Mouse (Mus musculus) forebrain, embryonic 15.5 days (tissue): ENCODE results near the gene Psme1. TPM values are rescaled to one million over a fixed set of nuclear protein-coding genes. Genes with fewer than 3 reads are reported as not detected.
A peak's percentile ranks its signal among the peaks of the same experiment; 100 is the strongest.

ENCODE experiments used
- ATAC-seq: fragments of 200-750 bp; cut with Nextera tagmentation; replicated peaks from 2 replicates; pipeline ENCODE4 v1.8.0; 2017; ENCODE audit warnings: mild to moderate bottlenecking, moderate TSS enrichment, moderate library complexity
- H3K27ac ChIP-seq: fragments of 300-500 bp; sonication (generic); replicated peaks from 2 replicates; pipeline ENCODE4 v1.5.1; 2015; ENCODE audit warnings: mild to moderate bottlenecking, inconsistent platforms
- H3K27me3 ChIP-seq: fragments of 300-500 bp; sonication (generic); 2 replicates; pipeline ENCODE4 v1.6.1; 2015; ENCODE audit warnings: inconsistent platforms
- H3K36me3 ChIP-seq: fragments of 300-500 bp; sonication (generic); 2 replicates; pipeline ENCODE4 v1.6.1; 2015; ENCODE audit warnings: mild to moderate bottlenecking, inconsistent platforms
- H3K4me1 ChIP-seq: fragments of 300-500 bp; sonication (generic); 2 replicates; pipeline ENCODE4 v1.6.1; 2015; ENCODE audit warnings: inconsistent platforms
- H3K4me2 ChIP-seq: fragments of 300-500 bp; sonication (generic); replicated peaks from 2 replicates; pipeline ENCODE4 v1.6.1; 2015; ENCODE audit warnings: mild to moderate bottlenecking, inconsistent platforms
- H3K4me3 ChIP-seq: fragments of 300-500 bp; sonication (generic); 2 replicates; pipeline ENCODE4 v1.5.1; 2015; ENCODE audit warnings: mild to moderate bottlenecking, inconsistent platforms
- H3K9ac ChIP-seq: fragments of 300-500 bp; sonication (generic); replicated peaks from 2 replicates; pipeline ENCODE4 v1.6.1; 2015; ENCODE audit warnings: mild to moderate bottlenecking, inconsistent platforms
- H3K9me3 ChIP-seq: fragments of 300-500 bp; sonication (generic); 2 replicates; pipeline ENCODE4 v1.6.1; 2016; ENCODE audit warnings: inconsistent platforms
- WGBS: fragments of 180-500 bp; shearing (Covaris S2); methylation state at CpG from one replicate; pipeline ENCODE4 v1.1.7; 2015; ENCODE audit warnings: mixed read lengths; 5-methylcytosine and 5-hydroxymethylcytosine counted together
- polyA plus RNA-seq: library from polyadenylated mRNA; unstranded; fragments of >200 nt; fragmentation: Nextera tagmentation; extraction: Ambion mirVana; gene quantifications from 2 replicates; pipeline ENCODE4 v1.2.1, GENCODE M21; 2015

The Psme1 gene
- polyA plus RNA-seq, 1 experiment from 2014 or later = 187 TPM

DNA sequence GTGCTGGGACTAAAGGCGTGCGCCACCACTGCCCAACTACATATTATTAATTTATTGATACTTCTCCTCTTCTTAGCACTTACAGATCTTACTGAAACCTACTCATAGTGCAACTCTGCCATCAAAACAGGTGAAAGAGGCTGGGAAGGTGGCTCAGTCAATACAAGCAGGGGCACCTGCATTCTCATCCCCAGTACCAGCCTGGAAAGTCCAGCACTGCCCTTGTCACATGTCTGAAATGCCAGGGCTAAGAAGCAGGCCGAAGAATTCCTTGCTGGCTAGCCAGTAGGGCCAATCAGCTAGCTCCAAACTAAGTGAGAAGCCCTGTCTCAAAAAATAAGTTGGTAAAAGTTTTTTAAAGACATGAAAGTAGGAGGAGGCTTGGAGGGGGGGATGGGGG, 20.3 kb upstream of the Psme1 start:
- no peak for ATAC-seq
- Histone ChIP-seq H3K9me3 (no peaks in the 10 kb centered on the region), H3K27me3 (no peaks in the 10 kb centered on the region), H3K4me1 (peaks cover 21% of the 10 kb centered on the region), H3K4me3 (no peak overlapping the region), H3K9ac (no peak overlapping the region), H3K36me3 (no peaks in the 10 kb centered on the region), H3K4me2 (no peak overlapping the region), H3K27ac (no peak overlapping the region)
- 92% methylated on average over 3 of the region's 3 CpGs for WGBS

DNA sequence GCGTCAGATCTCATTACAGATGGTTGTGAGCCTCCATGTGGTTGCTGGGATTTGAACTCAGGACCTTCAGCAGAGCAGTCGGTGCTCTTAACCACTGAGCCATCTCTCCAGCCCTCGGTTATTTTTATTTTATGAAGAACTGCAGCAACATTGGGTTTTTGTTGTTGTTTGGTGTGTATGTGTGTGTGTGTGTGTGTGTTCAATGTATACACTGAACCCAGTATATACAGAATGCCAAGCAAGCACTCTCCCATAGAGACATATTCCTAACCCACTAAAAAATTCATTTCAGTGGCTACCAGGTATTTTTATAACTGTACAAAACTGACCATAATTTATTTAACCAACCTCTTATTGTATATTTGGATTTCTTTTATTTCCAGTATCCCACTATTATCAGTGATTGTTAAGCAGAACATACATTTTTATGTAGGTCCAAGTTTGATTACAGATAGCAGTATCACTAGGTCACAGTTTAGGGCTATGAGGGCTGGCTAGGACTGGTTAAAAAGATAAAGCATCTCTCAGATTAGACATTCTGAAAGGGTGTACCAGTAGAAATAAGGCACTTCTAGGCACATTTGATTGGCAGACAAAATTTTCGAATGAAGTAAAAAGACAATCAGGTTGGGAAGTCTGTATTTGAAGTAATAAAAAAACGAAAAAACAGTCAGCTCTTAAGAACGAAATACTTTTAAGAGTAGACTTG, 19.0 kb upstream of the Psme1 start:
- H3K27ac ChIP-seq = peak overlapping the region; percentile 98; the same call in 1 of the 2 replicates
- whole genome bisulfite sequencing = 59% methylated on average over 6 of the region's 6 CpGs

GRCm38 (mm10) chr14:55559799-55560201, 18.1 kb upstream of the Psme1 start, which contains the start of gene Dcaf11:
Dcaf11 (plus strand) TSS chr14:55560006.
- peak within 1 kb of the TSS; percentile 85 for H3K9ac ChIP-seq

More for the DNA sequence above, 19.0 kb upstream of the Psme1 start:
- H3K4me1 ChIP-seq = peaks cover 21% of the 10 kb centered on the region
- no peaks in the 10 kb centered on the region for H3K27me3 ChIP-seq
- peak overlapping the region; percentile 85 for H3K9ac ChIP-seq
- peak overlapping the region; percentile 58 for H3K4me3 ChIP-seq
- H3K9me3 ChIP-seq = no peaks in the 10 kb centered on the region
- peaks cover 5% of the 10 kb centered on the region for H3K36me3 ChIP-seq
- no peak for ATAC-seq
- H3K4me2 ChIP-seq = peak overlapping the region; percentile 67

DNA sequence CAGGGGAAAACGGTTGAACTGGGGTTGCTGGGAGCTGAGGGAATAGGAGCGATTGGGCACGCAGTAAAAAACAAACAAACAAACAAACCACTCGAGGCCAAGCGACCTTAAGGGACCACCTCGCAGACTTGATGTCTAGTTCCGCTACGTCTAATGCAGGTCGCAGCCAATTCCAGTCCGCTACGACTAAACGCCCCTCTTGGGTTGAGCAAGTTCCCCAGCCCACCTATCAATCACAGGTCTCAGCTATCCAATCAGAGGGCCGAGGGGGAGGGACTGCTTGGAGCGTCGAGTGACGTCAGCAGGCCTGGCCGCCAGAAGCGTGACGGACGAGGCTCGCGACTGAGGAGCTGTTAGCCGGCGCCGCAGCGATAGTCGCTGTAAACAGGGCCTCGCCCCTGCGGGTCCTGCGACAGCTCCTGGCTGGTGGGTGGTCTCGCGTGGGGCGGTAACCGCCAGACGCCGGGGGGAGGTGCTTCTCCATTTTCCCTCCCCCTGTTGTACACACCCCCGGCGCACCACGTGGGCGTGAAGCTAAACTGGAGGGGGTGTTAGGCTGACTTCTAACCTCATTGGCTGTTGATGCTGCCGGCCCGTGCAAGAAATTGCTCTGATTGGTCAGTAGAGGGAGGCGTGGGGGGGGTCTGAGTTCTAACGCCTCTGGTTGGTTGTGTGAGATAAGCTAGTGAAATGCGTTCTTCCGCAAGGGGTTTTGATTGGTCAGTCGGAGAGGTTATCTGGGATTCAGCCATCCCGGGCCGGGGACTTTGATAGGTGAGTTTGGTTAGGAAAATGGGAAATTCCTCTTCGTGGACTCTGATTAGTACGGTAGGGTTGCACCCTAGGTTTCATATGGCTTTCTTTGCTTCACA, 17.5 kb upstream of the Psme1 start, which contains the start of gene A730061H03Rik:
A730061H03Rik (minus strand) TSS at position 205 of the 872 bp plus-strand sequence.
- peaks cover 21% of the 10 kb centered on the region for H3K4me1 ChIP-seq
- peak within 1 kb of the TSS; percentile 85 for H3K9ac ChIP-seq
- H3K27ac ChIP-seq = peak within 1 kb of the TSS; percentile 98
- ATAC-seq = peak; percentile 98
- under 1% methylated on average over 51 of the region's 51 CpGs for WGBS
- peaks cover 21% of the 10 kb centered on the region for H3K36me3 ChIP-seq
- no peaks in the 10 kb centered on the region for H3K27me3 ChIP-seq
- H3K9me3 ChIP-seq = no peaks in the 10 kb centered on the region
- peak within 1 kb of the TSS; percentile 58 for H3K4me3 ChIP-seq
- peak within 1 kb of the TSS; percentile 68 for H3K4me2 ChIP-seq

More at GRCm38 (mm10) chr14:55559799-55560201, 18.1 kb upstream of the Psme1 start, which contains the start of gene Dcaf11:
- peaks cover 14% of the 10 kb centered on the region for H3K36me3 ChIP-seq
- WGBS = under 1% methylated on average over 27 of the region's 27 CpGs
- H3K9me3 ChIP-seq = no peaks in the 10 kb centered on the region
- H3K4me1 ChIP-seq = peaks cover 21% of the 10 kb centered on the region
- H3K27ac ChIP-seq = peak within 1 kb of the TSS; percentile 98
- ATAC-seq = peak; percentile 81
- H3K27me3 ChIP-seq = no peaks in the 10 kb centered on the region
- peak within 1 kb of the TSS; percentile 68 for H3K4me2 ChIP-seq
- peak within 1 kb of the TSS; percentile 58 for H3K4me3 ChIP-seq

DNA sequence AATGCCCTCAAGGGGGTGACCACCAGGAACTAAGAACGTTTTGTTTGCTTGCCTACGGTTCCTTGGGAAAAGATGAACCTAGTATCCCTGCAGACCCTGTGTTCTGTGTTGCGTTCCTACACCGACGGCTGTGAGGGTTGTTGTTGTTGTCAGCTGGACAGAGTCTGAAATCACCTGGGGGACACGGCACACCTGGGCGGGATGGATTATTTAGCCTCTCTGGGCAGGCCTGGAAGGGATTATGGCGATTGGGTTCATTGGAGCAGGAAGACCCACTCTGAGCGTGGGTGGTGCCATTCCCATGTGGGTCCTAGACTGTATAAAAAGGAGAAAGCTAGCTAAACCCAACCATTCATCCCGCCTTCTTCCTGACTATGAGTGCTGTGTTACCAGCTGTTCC, 16.1 kb upstream of the Psme1 start:
- Histone ChIP-seq H3K36me3 (peaks cover 35% of the 10 kb centered on the region), H3K9ac (no peak overlapping the region), H3K4me3 (no peak overlapping the region), H3K9me3 (no peaks in the 10 kb centered on the region), H3K27ac (no peak overlapping the region), H3K27me3 (no peaks in the 10 kb centered on the region), H3K4me2 (no peak overlapping the region), H3K4me1 (peaks cover 21% of the 10 kb centered on the region)
- WGBS = 89% methylated on average over 10 of the region's 10 CpGs
- no peak for ATAC-seq

DNA sequence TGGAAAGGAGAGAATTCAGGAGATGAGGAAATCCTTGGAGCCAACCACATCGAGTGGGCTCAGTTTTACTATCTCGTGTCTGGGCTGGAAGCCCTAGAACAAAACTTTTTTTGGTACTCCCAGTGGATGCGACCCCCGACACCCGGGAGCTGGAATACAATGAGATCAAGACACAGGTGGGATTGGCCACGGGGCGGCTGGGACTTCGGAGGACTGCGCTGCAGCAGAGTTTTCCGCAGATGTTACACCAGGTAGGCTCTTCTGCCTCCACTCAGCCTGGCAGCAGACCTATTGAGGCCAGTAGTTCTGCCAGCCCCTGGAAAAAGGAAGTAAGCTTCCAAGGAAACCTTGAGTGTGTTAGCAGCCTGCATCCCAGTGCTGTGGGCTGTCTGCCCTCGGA, 14.7 kb upstream of the Psme1 start:
- WGBS = 93% methylated on average over 11 of the region's 11 CpGs
- Histone ChIP-seq H3K4me2 (no peak overlapping the region), H3K27me3 (no peaks in the 10 kb centered on the region)

DNA sequence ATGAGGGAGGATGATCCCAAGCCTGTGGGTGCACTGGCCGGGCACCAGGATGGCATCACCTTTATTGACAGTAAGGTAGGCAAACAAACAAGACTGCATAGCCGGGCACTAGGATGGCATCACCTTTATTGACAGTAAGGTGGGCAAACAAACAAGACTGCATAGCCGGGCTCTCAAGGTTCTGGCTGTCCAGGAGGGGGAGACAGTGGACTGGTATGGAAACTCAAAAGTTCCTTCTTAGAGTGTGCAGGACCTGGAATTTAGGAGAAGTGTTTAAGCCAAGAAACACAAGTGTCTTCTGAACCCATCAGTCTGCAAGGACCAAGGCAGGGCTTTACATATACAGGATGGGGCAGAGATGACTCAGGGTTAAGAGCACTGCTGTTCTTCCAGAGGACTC, 12.2 kb upstream of the Psme1 start:
- H3K9me3 ChIP-seq = no peaks in the 10 kb centered on the region

More for the DNA sequence above, 14.7 kb upstream of the Psme1 start:
- H3K4me1 ChIP-seq = peaks cover 21% of the 10 kb centered on the region
- ATAC-seq = no peak
- peaks cover 48% of the 10 kb centered on the region for H3K36me3 ChIP-seq
- no peak overlapping the region for H3K9ac ChIP-seq
- H3K27ac ChIP-seq = no peak overlapping the region
- H3K9me3 ChIP-seq = no peaks in the 10 kb centered on the region
- no peak overlapping the region for H3K4me3 ChIP-seq

DNA sequence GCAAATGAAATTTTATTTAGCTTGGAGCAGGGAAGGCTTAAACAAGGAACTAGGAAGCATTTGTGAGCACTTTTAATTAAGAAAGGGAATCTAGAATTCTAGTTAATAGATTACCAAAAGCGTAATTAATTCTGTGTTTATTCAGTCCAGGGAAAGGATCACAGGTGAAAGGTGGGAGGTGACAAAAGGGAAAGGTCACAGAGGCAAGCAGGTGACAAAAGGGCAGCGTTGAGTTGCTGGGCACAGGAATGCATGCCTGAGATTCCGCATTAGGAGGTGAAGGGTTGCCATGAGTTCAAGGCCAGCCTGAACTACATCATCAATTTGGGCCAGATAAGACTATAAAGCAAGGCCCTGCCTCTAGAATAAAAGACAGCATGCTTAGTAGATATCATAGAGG, 10.4 kb upstream of the Psme1 start:
- H3K36me3 ChIP-seq = peaks cover 61% of the 10 kb centered on the region

More for the DNA sequence above, 12.2 kb upstream of the Psme1 start:
- H3K4me3 ChIP-seq = no peak overlapping the region
- no peaks in the 10 kb centered on the region for H3K27me3 ChIP-seq
- H3K27ac ChIP-seq = no peak overlapping the region
- ATAC-seq = no peak
- peaks cover 61% of the 10 kb centered on the region for H3K36me3 ChIP-seq
- WGBS = 79% methylated on average over 3 of the region's 3 CpGs
- H3K9ac ChIP-seq = no peak overlapping the region
- no peak overlapping the region for H3K4me2 ChIP-seq
- H3K4me1 ChIP-seq = peaks cover 14% of the 10 kb centered on the region

DNA sequence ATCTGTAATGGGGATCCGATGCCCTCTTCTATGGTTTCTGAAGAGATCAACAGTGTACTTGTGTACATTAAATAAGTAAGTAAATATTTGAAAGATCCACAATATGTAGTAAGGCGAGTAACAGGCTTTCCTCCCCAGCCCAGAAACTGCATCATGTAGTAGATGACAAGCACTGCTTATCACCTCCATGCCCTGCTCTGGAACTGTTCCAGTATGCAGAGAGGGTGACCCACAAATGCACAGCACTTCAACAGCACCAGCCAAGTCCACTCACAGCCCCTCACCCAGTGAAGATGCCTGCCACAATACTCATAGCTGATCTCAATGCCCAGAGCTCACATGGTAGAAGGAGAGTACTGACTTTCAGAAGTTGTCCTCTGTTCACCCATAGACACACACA, 7.3 kb upstream of the Psme1 start:
- no peak overlapping the region for H3K4me3 ChIP-seq
- 90% methylated on average over 2 of the region's 2 CpGs for WGBS
- no peak overlapping the region for H3K27ac ChIP-seq
- H3K4me1 ChIP-seq = no peaks in the 10 kb centered on the region
- no peak overlapping the region for H3K4me2 ChIP-seq
- no peak for ATAC-seq
- no peaks in the 10 kb centered on the region for H3K27me3 ChIP-seq
- no peaks in the 10 kb centered on the region for H3K9me3 ChIP-seq
- H3K9ac ChIP-seq = no peak overlapping the region
- peaks cover 39% of the 10 kb centered on the region for H3K36me3 ChIP-seq

More for the DNA sequence above, 10.4 kb upstream of the Psme1 start:
- Histone ChIP-seq H3K4me1 (no peaks in the 10 kb centered on the region), H3K27ac (no peak overlapping the region), H3K27me3 (no peaks in the 10 kb centered on the region), H3K4me2 (no peak overlapping the region), H3K4me3 (no peak overlapping the region), H3K9me3 (no peaks in the 10 kb centered on the region), H3K9ac (no peak overlapping the region)
- WGBS = 91% methylated on average over 3 of the region's 3 CpGs
- no peak for ATAC-seq

DNA sequence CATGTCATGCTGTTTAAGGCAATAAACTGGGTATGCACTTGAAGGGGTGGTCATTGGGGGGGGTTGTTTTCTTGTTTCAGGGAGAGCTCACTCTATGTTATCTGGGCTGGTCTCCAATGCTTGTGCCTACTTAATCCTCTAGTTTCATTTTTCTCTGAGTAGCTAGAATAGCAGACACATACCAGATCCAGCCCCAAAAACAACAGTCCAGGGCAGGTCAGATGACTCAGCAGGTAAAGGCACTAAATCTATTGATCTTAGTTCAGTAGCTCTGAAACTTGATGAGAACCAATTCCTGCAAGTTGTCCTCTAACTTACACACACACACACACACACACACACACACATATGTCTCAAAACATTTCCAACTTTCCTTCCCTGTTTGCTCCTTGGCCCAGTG, 6.2 kb upstream of the Psme1 start:
- H3K4me2 ChIP-seq = no peak overlapping the region
- H3K9me3 ChIP-seq = no peaks in the 10 kb centered on the region
- ATAC-seq = no peak
- no peak overlapping the region for H3K27ac ChIP-seq
- no peaks in the 10 kb centered on the region for H3K4me1 ChIP-seq
- H3K4me3 ChIP-seq = no peak overlapping the region
- H3K9ac ChIP-seq = no peak overlapping the region
- no peaks in the 10 kb centered on the region for H3K27me3 ChIP-seq
- H3K36me3 ChIP-seq = peaks cover 28% of the 10 kb centered on the region

DNA sequence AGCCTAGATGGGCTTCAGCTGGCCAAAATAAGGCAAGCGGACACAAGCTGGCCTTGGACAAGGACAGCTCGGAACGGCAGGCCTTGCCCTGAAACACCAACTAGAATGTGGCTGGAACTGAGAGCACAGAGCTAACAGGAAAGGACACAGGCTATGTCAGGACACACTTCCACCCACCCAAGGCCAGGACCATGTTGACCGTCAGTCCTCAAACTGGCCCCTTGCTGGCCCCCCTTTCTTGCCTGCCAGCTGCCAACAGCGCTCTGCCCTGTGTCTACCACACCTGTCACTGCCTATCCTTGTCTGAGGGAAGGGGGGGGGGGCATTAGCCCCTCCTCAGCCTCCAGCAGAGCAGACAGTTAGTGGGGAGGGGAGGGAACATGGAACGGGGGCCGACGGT, 2.6 kb upstream of the Psme1 start, which contains the start of gene Fitm1:
Fitm1 (plus strand) TSS at position 316 of the 400 bp plus-strand sequence.
- H3K36me3 ChIP-seq = peaks cover 3% of the 10 kb centered on the region; the same call in 1 of the 2 replicates
- no peak within 1 kb of the TSS for H3K27ac ChIP-seq
- 69% methylated on average over 8 of the region's 8 CpGs for WGBS
- no peak within 1 kb of the TSS for H3K9ac ChIP-seq
- H3K4me1 ChIP-seq = peaks cover 12% of the 10 kb centered on the region
- H3K4me3 ChIP-seq = no peak within 1 kb of the TSS
- H3K9me3 ChIP-seq = no peaks in the 10 kb centered on the region
- no peak within 1 kb of the TSS for H3K4me2 ChIP-seq
- no peak for ATAC-seq
- H3K27me3 ChIP-seq = no peaks in the 10 kb centered on the region

- H3K27me3 ChIP-seq = no peaks in the 10 kb centered on the region
- peaks cover 12% of the 10 kb centered on the region for H3K4me1 ChIP-seq
- H3K27ac ChIP-seq = no peak overlapping the region
- H3K9me3 ChIP-seq = no peaks in the 10 kb centered on the region
- H3K36me3 ChIP-seq = 0 out of 2 replicates have a peak, but pooled peaks cover 4% of the 10 kb centered on the region
- no peak overlapping the region for H3K4me3 ChIP-seq
- no peak overlapping the region for H3K9ac ChIP-seq
- 80% methylated on average over 13 of the region's 13 CpGs for WGBS
- H3K4me2 ChIP-seq = no peak overlapping the region
- ATAC-seq = no peak
Observed at GRCm38 (mm10) chr14:55575711-55576110, 2.2 kb upstream of the Psme1 start.
